Mouse (Mus musculus) ES-CJ7 (cell line): ENCODE data around the gene Ndufs3.

Experiments
- DNase-seq: peaks from one replicate; pipeline ENCODE4 v3.0.0; 2011; ENCODE audit warnings: low read depth, low spot score

Gene Ndufs3

DNA sequence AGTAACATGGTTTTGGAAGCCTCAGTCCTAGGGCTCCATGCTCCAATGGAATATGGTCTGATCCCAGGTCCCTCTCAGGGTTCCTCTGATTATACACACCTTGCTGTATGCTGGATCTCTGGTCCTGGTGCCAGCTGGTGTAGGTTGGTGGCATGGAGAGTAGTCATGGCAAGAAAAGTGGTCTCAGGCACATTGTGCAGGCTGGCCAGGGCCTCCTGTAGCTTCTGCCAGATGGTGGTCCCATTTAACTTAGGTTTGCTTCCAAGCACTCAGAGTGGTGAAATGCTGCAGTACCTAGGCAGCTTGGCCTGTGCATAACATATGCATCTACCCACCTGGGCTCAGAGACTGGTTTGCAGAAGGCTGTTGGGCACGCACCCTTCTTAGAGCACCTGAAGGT lies 54.2 kb downstream of the Ndufs3 start:
- no peak for DNase-seq

GRCm38 (mm10) chr2:90848331-90848730 lies 56.3 kb downstream of the Ndufs3 start:
- no peak for DNase-seq

- DNase-seq, result no peak
These were observed 57.0 kb downstream of the Ndufs3 start for GRCm38 (mm10) chr2:90847681-90848050.

- peak; percentile 97 for DNase-seq
These were observed 57.5 kb downstream of the Ndufs3 start, which contains the start of gene Mtch2 for GRCm38 (mm10) chr2:90846955-90847680. Mtch2 (plus strand) TSS chr2:90847155.

GRCm38 (mm10) chr2:90846597-90846954 lies 58.1 kb downstream of the Ndufs3 start:
- no peak for DNase-seq

DNA sequence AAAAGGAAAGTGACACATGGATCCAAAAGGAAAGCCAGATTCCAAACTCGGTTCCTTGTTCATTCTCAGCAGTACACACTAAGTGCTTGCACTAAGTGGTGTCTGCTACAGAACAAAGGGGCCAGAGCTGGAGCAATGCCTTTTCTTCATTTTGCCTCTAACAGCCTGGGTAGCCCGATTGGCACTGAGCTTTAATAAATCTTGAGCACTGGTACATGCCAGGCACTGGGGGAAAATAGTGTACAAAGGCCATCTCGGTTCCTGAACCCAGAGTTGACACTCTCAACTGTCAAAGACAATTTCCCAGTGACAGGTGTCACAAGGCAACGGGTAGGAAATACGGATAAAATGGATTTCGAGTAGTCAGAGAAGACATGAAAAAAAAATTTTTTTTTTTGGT lies 58.5 kb downstream of the Ndufs3 start:
- no peak for DNase-seq

DNA sequence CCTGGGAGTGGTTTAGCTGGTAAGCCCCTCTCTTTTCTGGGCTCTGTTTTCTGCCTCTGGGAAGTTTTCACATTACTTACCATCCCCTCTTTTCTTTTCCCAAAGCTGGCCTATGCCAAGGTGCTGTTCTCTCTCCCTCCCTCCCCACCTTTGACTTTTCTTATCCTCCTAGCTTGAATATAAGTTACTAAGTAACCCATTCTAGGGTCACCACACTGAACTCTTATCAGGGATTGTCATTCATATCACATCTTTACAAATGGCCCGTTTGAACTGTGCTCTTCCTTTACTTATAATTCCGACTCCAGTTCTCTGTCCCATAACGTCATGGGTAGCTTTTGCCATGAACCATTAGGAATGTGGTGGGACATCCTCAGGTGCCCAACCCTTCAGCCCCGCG lies 59.4 kb downstream of the Ndufs3 start:
- no peak for DNase-seq
